In genomic region chr3:98259271-98259751, GRCm38 (mm10) we compare ENCODE assay signal across 8 mouse cellular contexts. TPM values are rescaled to one million over a fixed set of nuclear protein-coding genes. Genes with fewer than 3 reads are reported as not detected.
A peak's percentile ranks its signal among the peaks of the same experiment; 100 is the strongest.
DNase-seq lines count a peak whose midpoint lies in the region; ATAC-seq and TF ChIP-seq lines count a peak whose summit lies in the region.
"Had no signal": no experiment of that assay in that cellular context is flagged by ENCODE, and none has a peak within 500 bp of the region (broad histone marks: within the 10 kb centered on the region; RNA-seq: fewer than 3 reads in every experiment).

No protein-coding gene starts in this region.

- H3K9me3 ChIP-seq in stomach, embryonic 15.5 days = no peaks in the 10 kb centered on the region

- peak overlapping the region; percentile 66 for H3K27ac ChIP-seq in left cerebral cortex, adult 2 months
- H3K27ac ChIP-seq in stomach, embryonic 15.5 days = peak overlapping the region; percentile 33; the same call in 1 of the 2 replicates

- no peak for TF ChIP-seq CTCF in left cerebral cortex, adult 2 months (IDR thresholded peaks at IDR 0.05)

- no peak overlapping the region for H3K4me2 ChIP-seq in stomach, embryonic 15.5 days

- H3K27me3 ChIP-seq in stomach, embryonic 15.5 days (replicated peaks) = no peaks in the 10 kb centered on the region

- ATAC-seq in stomach, embryonic 15.5 days (ENCODE audit: insufficient read depth, low FRiP score, low read depth) = no peak
- no peak for ATAC-seq in megakaryocyte, adult 5-6 weeks (ENCODE audit: poor library complexity, severe bottlenecking)

- peak; percentile 26 to 32 for DNase-seq in lung, adult 18-20 months
- no peak for DNase-seq in lung, postnatal 4 days
- peak; percentile 48 to 68 for DNase-seq in frontal cortex, postnatal 36 days (ENCODE audit: low spot score in 2 of 2)
- DNase-seq in left cerebral cortex, adult 2 months (ENCODE audit: extremely low spot score in 1 of 2, low spot score in 2 of 2) = peak; percentile 23 to 54
- DNase-seq in MN1 (ENCODE audit: low spot score) = no peak

- H3K36me3 ChIP-seq in stomach, embryonic 15.5 days = no peaks in the 10 kb centered on the region

- intact Hi-C loops in left cerebral cortex, adult 2 months (cut with DNase I) = no loop called here

- H3K4me1 ChIP-seq in stomach, embryonic 15.5 days = 0 out of 2 replicates have a peak, but pooled peaks cover 5% of the 10 kb centered on the region

- 80% methylated on average over 5 of the region's 5 CpGs for WGBS in stomach, embryonic 15.5 days

- no peak overlapping the region for H3K9ac ChIP-seq in stomach, embryonic 15.5 days

- no peak overlapping the region for H3K4me3 ChIP-seq in left cerebral cortex, adult 2 months
- no peak overlapping the region for H3K4me3 ChIP-seq in stomach, embryonic 15.5 days (replicated peaks)

RNA-seq across cellular contexts. Expression of gene Hmgcs2, which starts 20.9 kb away (rescaled TPM):
- 1 to 10 TPM; 6.3 to 6.4 TPM for total RNA-seq in left cerebral cortex, adult 2 months (2021)
- polyA plus RNA-seq in stomach, embryonic 15.5 days (2015; fragmentation: Nextera tagmentation; extraction: Ambion mirVana) = 55.7 and 61.3 TPM in 2 replicates
- total RNA-seq in megakaryocyte, adult 5-6 weeks (2015) = 0.46 TPM in 1 of 2 replicates, not detected in the other
- 0.11 and 0.24 TPM in 2 replicates for total RNA-seq in megakaryocyte, adult 5-6 weeks (2017)

RNA-seq across cellular contexts. Expression of gene Reg4, which starts 37.4 kb away (rescaled TPM):
- total RNA-seq in left cerebral cortex, adult 2 months (2021) = not detected
- 0.81 and 1.3 TPM in 2 replicates for polyA plus RNA-seq in stomach, embryonic 15.5 days (2015; fragmentation: Nextera tagmentation; extraction: Ambion mirVana)
- not detected in 2 replicates for total RNA-seq in megakaryocyte, adult 5-6 weeks (2015)
- not detected in 2 replicates for total RNA-seq in megakaryocyte, adult 5-6 weeks (2017)
- polyA plus RNA-seq: liver, adult 2 months had no signal

Comparison
In these comparisons a context has a peak if more than half of its experiments do, and no peak if none do; other contexts are left out.
1. DNase-seq: peak in lung, adult 18-20 months (2 of 2), frontal cortex, postnatal 36 days (2 of 2) and left cerebral cortex, adult 2 months (2 of 2); none in lung, postnatal 4 days (0 of 2) and MN1 (single experiment).
2. RNA of gene Hmgcs2, which starts 20.9 kb away (total RNA-seq): 6.3 to 6.4 TPM in left cerebral cortex, adult 2 months; 0.11 to 0.46 TPM in megakaryocyte, adult 5-6 weeks; every median in the first group is over 4 times any median in the second.